Mouse (Mus musculus) megakaryocyte, embryonic 14.5 days (primary cell): ENCODE data around the gene Crls1.

Source experiments
- FLI1 ChIP-seq: IDR thresholded peaks from 2 replicates; pipeline ENCODE4 v1.6.1; 2012; ENCODE audit warnings: low read length, inconsistent platforms, mixed read lengths
- GATA1 ChIP-seq: IDR thresholded peaks from 3 replicates; pipeline ENCODE4 v1.6.1; 2012; ENCODE audit warnings: mixed read lengths, low read length, inconsistent platforms, borderline replicate concordance

DNA sequence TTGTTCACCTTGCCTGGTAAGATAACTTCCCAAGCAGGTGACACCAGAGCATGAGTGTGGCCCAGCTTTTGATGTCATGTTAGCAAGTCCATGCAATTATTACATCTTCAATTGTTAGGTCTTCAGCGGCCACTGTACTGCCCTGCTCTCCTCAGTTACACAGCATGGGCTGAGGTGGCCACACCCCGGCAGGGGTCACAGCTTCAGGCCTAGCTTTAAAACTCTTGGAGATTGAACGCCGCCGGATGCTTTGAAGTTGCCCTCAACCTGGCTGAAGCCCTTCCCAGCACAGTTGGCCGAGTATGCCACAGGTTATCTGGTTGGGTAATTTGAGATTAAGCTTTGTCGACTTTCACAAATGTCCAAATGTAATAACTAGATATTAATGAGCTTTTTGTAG lies 1.1 kb downstream of the Crls1 start:
- no peak for TF ChIP-seq GATA1
- TF ChIP-seq FLI1 = no peak
